Mouse (Mus musculus): ENCODE results near the gene Il11ra2. TPM values are rescaled to one million over a fixed set of nuclear protein-coding genes. Genes with fewer than 3 reads are reported as not detected.
"Not testable (repeated sequence)": the region's sequence is repeated elsewhere in the genome, so short reads cannot be mapped to it uniquely, and the experiment has no call there.

The Il11ra2 gene
- not detected in 2 replicates for polyA plus RNA-seq (2012; rRNA removed)

DNA sequence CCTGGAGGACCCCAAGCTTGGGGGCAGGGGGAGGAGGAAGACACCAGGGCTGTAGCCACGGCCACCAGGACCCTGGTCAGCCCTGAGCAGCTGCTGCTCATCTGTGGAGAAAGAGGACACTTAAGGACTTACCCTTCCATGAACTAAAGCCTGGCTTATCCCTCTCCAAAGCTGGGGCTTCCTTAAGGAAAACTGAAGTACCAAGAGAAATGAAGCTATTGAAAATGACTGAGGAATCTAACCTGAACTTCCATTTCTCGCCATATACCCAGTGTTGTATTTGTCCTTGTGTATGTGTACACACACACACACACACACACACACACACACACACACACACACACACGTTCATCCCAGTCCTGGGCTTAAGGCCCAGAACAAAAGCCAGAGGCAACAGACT is at the start of gene Il11ra2:
Gene Il11ra2, minus strand, starts transcription at position 101 of the 400 bp plus-strand sequence.
- no CpG with 5 or more reads among the region's 3 CpGs for WGBS
- not testable (repeated sequence) for DNase-seq (ENCODE audit: low read depth, low spot score)

GRCm38 (mm10) chr4:42682183-42682524 is 20.5 kb upstream of the Il11ra2 start:
- no CpG with 5 or more reads among the region's 18 CpGs for WGBS
- not testable (repeated sequence) for DNase-seq (ENCODE audit: low read depth, low spot score)

GRCm38 (mm10) chr4:42681473-42682182 is 19.9 kb upstream of the Il11ra2 start:
- DNase-seq (ENCODE audit: low read depth, low spot score): not testable (repeated sequence)
- WGBS: no CpG with 5 or more reads among the region's 66 CpGs

DNA sequence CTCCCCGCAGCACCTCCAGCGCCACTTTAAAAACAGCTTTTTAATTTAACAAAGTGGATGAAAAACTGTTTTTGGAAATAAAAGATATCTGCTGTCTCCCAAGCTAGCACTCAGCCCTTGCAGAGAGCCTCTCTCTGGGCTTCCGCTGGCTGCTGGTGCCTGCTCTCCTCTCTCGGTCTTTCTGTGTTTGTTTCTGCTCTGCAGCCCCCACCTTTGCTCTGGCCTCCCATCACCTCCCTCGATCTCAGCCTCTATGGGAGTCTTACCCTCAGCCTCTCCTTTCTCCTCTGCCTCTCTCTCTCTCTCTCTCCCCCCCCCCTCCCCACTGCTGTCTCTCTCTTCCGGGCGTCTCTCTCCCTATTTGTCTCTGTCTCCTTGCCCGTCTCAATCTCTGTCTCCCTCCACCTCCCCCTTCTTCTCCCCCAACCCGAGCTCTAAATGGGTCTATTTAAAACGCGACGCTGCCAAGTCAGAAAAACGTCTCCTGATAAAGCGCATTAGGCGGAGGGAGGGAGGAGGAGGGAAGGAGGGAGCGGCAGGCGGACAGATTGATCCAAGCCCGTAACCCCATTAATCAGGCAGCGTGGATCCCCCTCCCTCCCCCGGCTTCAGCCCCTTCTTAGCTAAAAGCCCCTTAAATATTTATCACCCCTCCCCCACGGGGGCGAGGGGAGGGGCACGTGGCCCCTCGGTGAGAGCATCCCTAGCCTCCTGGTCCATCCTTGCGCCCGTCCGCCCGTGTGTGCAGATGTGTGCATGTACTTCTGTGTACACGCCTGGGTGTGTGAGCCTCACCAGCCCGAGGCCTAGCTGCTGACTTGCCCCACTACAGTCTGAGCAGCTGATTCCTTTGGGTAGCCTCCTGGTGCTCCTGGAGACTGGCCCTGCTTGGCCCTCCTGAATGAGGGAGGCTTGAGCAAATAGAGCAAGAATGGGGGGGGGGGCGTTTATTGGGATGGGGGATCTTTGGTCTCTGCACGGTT is 19.0 kb upstream of the Il11ra2 start:
- not testable (repeated sequence) for DNase-seq (ENCODE audit: low read depth, low spot score)
- no CpG with 5 or more reads among the region's 32 CpGs for WGBS

- WGBS: no CpG with 5 or more reads among the region's 7 CpGs
Observed at GRCm38 (mm10) chr4:42679365-42679764, 17.7 kb upstream of the Il11ra2 start.

GRCm38 (mm10) chr4:42675415-42675814 is 13.7 kb upstream of the Il11ra2 start:
- no CpG with 5 or more reads among the region's 4 CpGs for WGBS
- DNase-seq (ENCODE audit: low read depth, low spot score): not testable (repeated sequence)

More at GRCm38 (mm10) chr4:42679365-42679764, 17.7 kb upstream of the Il11ra2 start:
- not testable (repeated sequence) for DNase-seq (ENCODE audit: low read depth, low spot score)

- WGBS: no CpG with 5 or more reads among the region's 9 CpGs
- DNase-seq (ENCODE audit: low read depth, low spot score): not testable (repeated sequence)
Observed at GRCm38 (mm10) chr4:42654951-42655350, 6.7 kb downstream of the Il11ra2 start, which contains the start of gene Ccl27b. Ccl27b (plus strand) TSS chr4:42655251.

DNA sequence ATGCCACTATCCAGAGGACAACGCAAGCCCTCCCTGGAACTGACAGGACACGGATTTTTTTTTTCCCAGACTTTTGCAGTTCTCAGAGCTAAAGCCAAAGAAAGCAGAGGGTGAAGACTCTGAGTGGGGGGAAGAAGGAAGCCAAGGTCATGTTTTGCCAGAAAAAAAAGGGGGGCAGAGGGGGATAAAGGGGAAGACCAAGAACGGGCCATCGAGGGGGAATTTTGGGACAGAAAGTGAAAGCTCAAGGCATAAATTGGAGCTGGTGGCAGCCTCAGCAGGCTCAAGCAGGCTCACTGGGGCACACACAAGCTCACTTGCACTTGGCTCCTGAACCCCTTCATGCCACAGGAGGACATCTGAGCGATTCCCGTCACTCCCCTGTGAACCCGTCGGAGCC is 32.3 kb downstream of the Il11ra2 start, which contains the start of gene Gm2564:
Gene Gm2564, plus strand, starts transcription at position 301 of the 400 bp plus-strand sequence.
- DNase-seq (ENCODE audit: low read depth, low spot score): not testable (repeated sequence)
- no CpG with 5 or more reads among the region's 8 CpGs for WGBS

DNA sequence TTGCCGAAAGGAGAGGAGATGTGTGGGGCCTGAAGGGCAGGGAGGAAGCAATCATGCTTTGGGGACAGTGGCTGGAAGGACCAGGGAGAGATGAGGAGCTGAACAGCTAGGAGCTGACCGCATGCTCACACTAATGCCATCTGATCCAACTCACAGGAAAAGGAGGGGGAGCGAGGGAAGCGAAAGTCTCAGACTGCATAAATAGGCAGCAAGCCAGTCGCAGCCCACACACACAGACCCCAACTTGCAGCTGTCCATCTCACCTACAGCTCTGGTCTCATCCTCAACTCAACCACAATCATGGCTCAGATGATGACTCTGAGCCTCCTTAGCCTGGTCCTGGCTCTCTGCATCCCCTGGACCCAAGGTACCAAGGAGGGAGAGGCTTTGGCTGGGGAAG is 49.8 kb downstream of the Il11ra2 start, which contains the start of gene Gm10591:
Gene Gm10591, plus strand, starts transcription at position 301 of the 400 bp plus-strand sequence.
- not testable (repeated sequence) for DNase-seq (ENCODE audit: low read depth, low spot score)
- no CpG with 5 or more reads among the region's 5 CpGs for WGBS

Other genes starting within 250 kb of the Il11ra2 start
- gene Gm21586, start 222.5 kb downstream of the Il11ra2 start, polyA plus RNA-seq (2012; rRNA removed): not detected in 2 replicates
- gene Gm2163, start 195.1 kb downstream of the Il11ra2 start, polyA plus RNA-seq (2012; rRNA removed): 0.05 TPM in 2 replicates
- 0.05 TPM in 2 replicates for gene Fam205a2, start 133.7 kb downstream of the Il11ra2 start, polyA plus RNA-seq (2012; rRNA removed)
- gene Gm10591, start 49.7 kb downstream of the Il11ra2 start, polyA plus RNA-seq (2012; rRNA removed): 0.51 TPM in 1 of 2 replicates, not detected in the other
- gene Gm2564, start 32.2 kb downstream of the Il11ra2 start, polyA plus RNA-seq (2012; rRNA removed): 3.0 and 4.8 TPM in 2 replicates
- not detected in 2 replicates for gene Ccl27b, start 6.6 kb downstream of the Il11ra2 start, polyA plus RNA-seq (2012; rRNA removed)
- not detected in 2 replicates for gene 4930578G10Rik, start 73.7 kb upstream of the Il11ra2 start, polyA plus RNA-seq (2012; rRNA removed)
- 13.6 and 28.6 TPM in 2 replicates for gene Ccl19, start 94.7 kb upstream of the Il11ra2 start, polyA plus RNA-seq (2012; rRNA removed)
- 75.8 and 122 TPM in 2 replicates for gene Ccl21a, start 112.1 kb upstream of the Il11ra2 start, polyA plus RNA-seq (2012; rRNA removed)
- gene Fam205a1, start 192.0 kb upstream of the Il11ra2 start, polyA plus RNA-seq (2012; rRNA removed): 0.02 TPM in 1 of 2 replicates, not detected in the other
- gene Gm12394, start 194.9 kb upstream of the Il11ra2 start, polyA plus RNA-seq (2012; rRNA removed): not detected in 2 replicates
- not detected in 2 replicates for gene Fam205c, start 212.3 kb upstream of the Il11ra2 start, polyA plus RNA-seq (2012; rRNA removed)